Mouse (Mus musculus) CD4-positive, CD25-positive, alpha-beta regulatory T cell, adult 9 weeks (primary cell): ENCODE measurements around the gene Uqcrq. TPM values are rescaled to one million over a fixed set of nuclear protein-coding genes. Genes with fewer than 3 reads are reported as not detected.

Experiments
- polyA plus RNA-seq: library from polyadenylated mRNA; unstranded; fragments of 100-300 nt; shearing (Covaris generic); gene quantifications from one replicate; pipeline ENCODE4 v1.2.1, GENCODE M21; 2017

The Uqcrq gene
- 367 TPM for polyA plus RNA-seq

DNA sequence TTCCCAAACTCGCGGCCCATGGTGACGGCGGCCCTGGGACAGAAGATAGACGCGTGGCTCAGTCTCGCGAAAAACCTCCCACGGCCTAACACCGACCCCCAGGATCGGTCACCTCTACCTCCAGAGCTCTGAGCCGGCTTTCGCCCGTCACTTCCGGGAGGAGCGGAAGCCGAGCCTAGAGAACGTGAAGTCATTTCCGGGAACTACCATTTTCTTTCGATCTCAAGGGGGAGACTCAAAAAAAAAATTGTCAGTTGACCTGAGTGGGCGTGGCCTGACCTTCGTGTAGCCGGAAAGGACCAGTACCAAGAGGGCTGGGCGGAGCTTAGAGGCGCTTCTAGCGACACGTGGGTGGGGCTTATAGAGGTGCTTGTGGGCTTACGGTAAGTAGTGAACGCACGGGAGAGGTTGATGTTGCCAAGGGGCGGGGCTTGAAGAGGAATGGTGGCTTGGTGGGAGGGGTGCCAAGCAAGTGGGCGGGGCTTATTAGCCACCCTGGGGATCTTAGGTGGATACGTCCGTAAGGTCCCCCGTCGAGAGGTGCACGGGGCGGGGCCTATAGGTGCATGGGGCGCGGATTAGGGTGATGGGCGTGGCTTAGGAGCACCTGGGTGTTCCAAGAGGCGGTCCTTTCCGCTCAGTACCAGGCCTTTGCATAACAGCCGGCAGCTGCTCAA, at the start of gene Uqcrq, which contains the start of gene Gdf9:
Gene Uqcrq, minus strand, starts transcription at position 162 of the 677 bp plus-strand sequence.
Gene Gdf9, plus strand, starts transcription at position 354 of the 677 bp plus-strand sequence.

DNA sequence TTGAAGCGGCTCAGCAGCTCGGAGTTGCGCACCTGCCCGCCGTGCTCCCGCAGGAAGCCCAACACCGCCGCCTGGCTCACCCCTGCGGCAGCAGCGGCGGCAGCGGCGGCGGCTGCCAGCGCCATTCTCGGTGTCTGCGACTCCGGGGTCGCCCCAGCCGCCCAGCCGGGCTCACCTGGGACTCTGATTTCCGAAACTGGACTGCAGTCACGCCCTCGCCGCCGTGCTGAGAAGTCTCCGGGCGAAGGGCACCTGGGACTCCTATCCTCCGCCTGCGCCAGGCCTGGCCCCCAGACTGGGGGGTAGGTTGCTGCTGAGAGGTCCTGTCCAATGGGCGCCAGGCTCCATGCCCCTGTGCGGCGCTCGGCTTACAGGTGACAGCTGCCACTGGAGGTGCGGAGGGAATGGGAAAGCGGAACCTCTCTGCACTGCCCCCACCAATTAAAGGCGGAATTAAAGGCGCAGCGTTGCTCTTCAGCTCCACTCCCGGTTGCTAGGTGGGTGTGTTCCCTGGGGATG, 49.2 kb upstream of the Uqcrq start, which contains the start of the genes Gm9945 and Sowaha:
Gene Gm9945, plus strand, starts transcription at position 384 of the 519 bp plus-strand sequence.
Gene Sowaha, minus strand, starts transcription at position 492 of the 519 bp plus-strand sequence.

DNA sequence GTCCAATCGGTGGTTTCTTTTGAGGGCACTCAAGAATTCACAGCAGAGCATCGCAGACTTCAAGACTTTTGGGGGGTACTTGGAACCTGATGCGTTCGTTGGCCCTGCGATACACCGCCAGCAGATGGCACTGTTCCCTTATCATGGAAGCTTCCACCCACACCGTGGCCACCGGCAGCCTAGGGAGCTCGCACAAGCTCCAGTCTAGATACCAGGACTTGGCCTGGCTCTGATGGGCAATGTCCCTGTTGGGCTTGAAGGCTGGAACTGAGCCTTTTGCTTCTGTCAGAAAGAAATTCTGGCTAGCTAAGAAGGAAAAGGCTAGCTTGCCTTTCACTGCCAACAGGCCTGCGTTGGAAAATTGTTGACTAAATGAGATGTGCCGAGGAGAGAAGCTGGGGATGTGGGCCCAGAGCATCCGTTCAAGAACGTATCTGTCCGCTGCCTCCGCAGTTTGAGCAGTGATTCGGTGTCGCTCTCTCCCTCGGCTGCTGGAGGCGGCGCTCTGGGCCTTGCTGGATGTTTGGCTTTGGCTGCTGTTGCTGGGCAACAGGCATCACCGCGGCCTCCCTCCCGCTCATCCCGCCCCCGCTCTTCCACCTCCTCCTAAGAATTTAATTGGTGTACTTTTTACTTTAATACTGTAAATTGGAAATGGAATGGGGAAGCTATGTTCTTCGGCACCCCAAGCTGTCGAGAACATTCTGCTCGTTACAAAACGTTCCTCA, 39.5 kb upstream of the Uqcrq start, which contains the start of gene Gm9837:
Gene Gm9837, minus strand, starts transcription at position 512 of the 728 bp plus-strand sequence.

DNA sequence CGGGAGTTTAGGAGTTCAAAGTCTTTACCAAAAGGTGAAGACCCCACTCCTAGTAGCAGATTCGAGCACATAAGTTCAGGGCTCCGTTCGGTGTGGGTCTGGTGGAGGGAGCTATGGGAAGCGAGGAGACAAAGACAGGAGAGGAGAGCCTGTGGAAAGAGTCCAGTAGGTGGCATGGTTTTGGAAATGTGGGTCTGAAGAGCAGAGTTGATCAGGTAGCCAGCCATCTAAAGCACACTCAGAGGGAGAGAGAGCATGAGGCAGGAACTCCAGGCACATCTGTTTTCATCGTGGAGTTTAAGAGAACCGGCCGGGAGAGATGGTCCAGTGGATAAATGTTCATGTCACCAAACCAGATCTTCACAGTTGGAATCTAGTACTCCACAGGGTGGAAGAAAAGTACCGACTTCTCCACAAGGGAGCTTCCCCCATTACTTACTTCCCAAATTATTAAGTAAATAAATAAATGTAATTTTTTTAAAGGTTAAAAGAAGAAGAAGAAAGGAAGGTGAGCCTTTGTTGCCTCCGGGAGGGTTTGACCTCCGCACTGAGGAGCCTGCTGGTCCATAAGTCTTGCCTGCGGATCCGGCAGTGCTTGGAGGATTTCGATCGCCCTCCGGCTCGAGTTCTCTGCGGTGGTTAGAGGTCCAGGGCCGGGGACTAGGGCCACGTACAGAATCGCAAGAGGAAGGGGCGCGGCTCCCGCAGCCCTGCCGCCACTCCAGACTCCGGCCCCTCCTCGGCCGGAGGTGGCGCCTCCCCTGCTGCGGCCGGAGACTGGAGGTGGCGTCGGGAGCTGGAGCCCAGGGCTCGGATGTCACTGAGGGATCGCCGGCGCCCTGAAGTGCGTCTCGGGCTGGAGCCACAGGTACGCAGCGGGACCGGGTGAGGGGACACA, 26.1 kb upstream of the Uqcrq start, which contains the start of the genes Gm10447 and Shroom1:
Gene Gm10447, minus strand, starts transcription at position 637 of the 898 bp plus-strand sequence.
Gene Shroom1, plus strand, starts transcription at position 732 of the 898 bp plus-strand sequence.

DNA sequence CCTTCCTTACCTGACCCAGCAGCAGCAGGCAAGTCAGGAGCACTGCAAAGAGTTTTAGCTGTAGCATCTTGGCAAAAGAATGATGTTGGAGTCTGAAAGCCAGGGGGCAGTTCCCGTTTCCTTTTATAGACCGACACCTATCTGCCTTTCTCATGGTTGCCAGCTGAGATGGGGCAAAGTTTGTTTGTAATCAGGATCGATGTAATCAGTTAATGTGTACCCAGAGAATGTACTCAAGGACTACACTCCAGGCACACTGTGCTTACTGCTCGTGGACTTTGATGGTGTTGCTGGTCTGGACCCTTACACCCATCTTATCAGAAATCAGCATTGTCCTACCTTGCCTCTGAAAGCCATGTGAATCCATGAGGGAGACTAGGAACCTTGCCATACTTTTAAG, 7.6 kb downstream of the Uqcrq start, which contains the start of gene Leap2:
Gene Leap2, minus strand, starts transcription at position 135 of the 400 bp plus-strand sequence.

Other genes with a start within 250 kb of the Uqcrq start
- 21.3 TPM for gene Hspa4, start 130.4 kb downstream of the Uqcrq start, polyA plus RNA-seq
- 35.6 TPM for gene Zcchc10, start 106.2 kb downstream of the Uqcrq start, polyA plus RNA-seq
- 11.8 TPM for gene Aff4, start 80.0 kb downstream of the Uqcrq start, polyA plus RNA-seq
- gene Leap2, start 7.7 kb downstream of the Uqcrq start, polyA plus RNA-seq: not detected
- 0.61 TPM for gene Gdf9, start 192 bp upstream of the Uqcrq start, polyA plus RNA-seq
- gene Gm10447, start 26.3 kb upstream of the Uqcrq start, polyA plus RNA-seq: not detected
- gene Shroom1, start 26.4 kb upstream of the Uqcrq start, polyA plus RNA-seq: not detected
- not detected for gene Gm9837, start 39.6 kb upstream of the Uqcrq start, polyA plus RNA-seq
- not detected for gene Gm9945, start 49.3 kb upstream of the Uqcrq start, polyA plus RNA-seq
- not detected for gene Sowaha, start 49.4 kb upstream of the Uqcrq start, polyA plus RNA-seq
- 0.62 TPM for gene Sept8, start 88.4 kb upstream of the Uqcrq start, polyA plus RNA-seq
- gene Kif3a, start 136.5 kb upstream of the Uqcrq start, polyA plus RNA-seq: 10.8 TPM
- 7.0 TPM for gene Il4, start 187.8 kb upstream of the Uqcrq start, polyA plus RNA-seq
- gene Il13, start 203.9 kb upstream of the Uqcrq start, polyA plus RNA-seq: not detected